Mouse (Mus musculus): ENCODE results near the gene Cryba4.

GRCm38 (mm10) chr5:112228240-112229076 lies 23.9 kb downstream of the Cryba4 start:
- TF ChIP-seq CTCF (IDR thresholded peaks at IDR 0.05; ENCODE audit: control insufficient read depth, insufficient read depth, insufficient replicate concordance, low read depth, low read length): no peak
- TF ChIP-seq POLR2A (IDR thresholded peaks at IDR 0.05; ENCODE audit: control insufficient read depth, low read depth, low read length): no peak
